Mouse (Mus musculus) liver, embryonic 13.5 days (tissue): Measurements from ENCODE around the gene Adgrb2. TPM values are rescaled to one million over a fixed set of nuclear protein-coding genes. Genes with fewer than 3 reads are reported as not detected.

Experiments
- ATAC-seq: fragments of 200-750 bp; cut with Nextera tagmentation; 2 replicates; pipeline ENCODE4 v1.8.0; 2017; ENCODE audit warnings: low read depth, mild to moderate bottlenecking, moderate number of reproducible peaks, moderate library complexity
- DNase-seq: peaks from one replicate; pipeline ENCODE4 v3.0.0; 2022
- H3K27ac ChIP-seq: fragments of 300-500 bp; sonication (generic); 2 replicates; pipeline ENCODE4 v1.5.1; 2015; ENCODE audit warnings: moderate library complexity, mild to moderate bottlenecking, inconsistent platforms
- H3K27me3 ChIP-seq: fragments of 300-500 bp; sonication (generic); 2 replicates; pipeline ENCODE4 v1.6.1; 2015; ENCODE audit warnings: mild to moderate bottlenecking, inconsistent platforms
- H3K36me3 ChIP-seq: fragments of 300-500 bp; sonication (generic); 2 replicates; pipeline ENCODE4 v1.6.1; 2015; ENCODE audit warnings: mild to moderate bottlenecking, inconsistent platforms
- H3K4me1 ChIP-seq: fragments of 300-500 bp; sonication (generic); replicated peaks from 2 replicates; pipeline ENCODE4 v1.6.1; 2015; ENCODE audit warnings: inconsistent platforms
- H3K4me2 ChIP-seq: fragments of 300-500 bp; sonication (generic); 2 replicates; pipeline ENCODE4 v1.6.1; 2015; ENCODE audit warnings: inconsistent platforms, mild to moderate bottlenecking, moderate library complexity
- H3K4me3 ChIP-seq: fragments of 300-500 bp; sonication (generic); replicated peaks from 2 replicates; pipeline ENCODE4 v1.5.1; 2015; ENCODE audit warnings: mild to moderate bottlenecking, inconsistent platforms
- H3K9ac ChIP-seq: fragments of 300-500 bp; sonication (generic); 2 replicates; pipeline ENCODE4 v1.6.1; 2015; ENCODE audit warnings: mild to moderate bottlenecking, inconsistent platforms
- H3K9me3 ChIP-seq: fragments of 300-500 bp; sonication (generic); replicated peaks from 2 replicates; pipeline ENCODE4 v1.6.1; 2016; ENCODE audit warnings: inconsistent platforms
- WGBS: fragments of 180-500 bp; shearing (Covaris S2); methylation state at CpG from one replicate; pipeline ENCODE4 v1.1.7; 2015; ENCODE audit not compliant: insufficient replicate concordance; 5-methylcytosine and 5-hydroxymethylcytosine counted together
- polyA plus RNA-seq: library from polyadenylated mRNA; unstranded; fragments of >200 nt; fragmentation: Nextera tagmentation; extraction: Ambion mirVana; gene quantifications from 2 replicates; pipeline ENCODE4 v1.2.1, GENCODE M21; 2015

Adgrb2 gene
- polyA plus RNA-seq, 1 experiment from 2014 or later, result 0.03 TPM

DNA sequence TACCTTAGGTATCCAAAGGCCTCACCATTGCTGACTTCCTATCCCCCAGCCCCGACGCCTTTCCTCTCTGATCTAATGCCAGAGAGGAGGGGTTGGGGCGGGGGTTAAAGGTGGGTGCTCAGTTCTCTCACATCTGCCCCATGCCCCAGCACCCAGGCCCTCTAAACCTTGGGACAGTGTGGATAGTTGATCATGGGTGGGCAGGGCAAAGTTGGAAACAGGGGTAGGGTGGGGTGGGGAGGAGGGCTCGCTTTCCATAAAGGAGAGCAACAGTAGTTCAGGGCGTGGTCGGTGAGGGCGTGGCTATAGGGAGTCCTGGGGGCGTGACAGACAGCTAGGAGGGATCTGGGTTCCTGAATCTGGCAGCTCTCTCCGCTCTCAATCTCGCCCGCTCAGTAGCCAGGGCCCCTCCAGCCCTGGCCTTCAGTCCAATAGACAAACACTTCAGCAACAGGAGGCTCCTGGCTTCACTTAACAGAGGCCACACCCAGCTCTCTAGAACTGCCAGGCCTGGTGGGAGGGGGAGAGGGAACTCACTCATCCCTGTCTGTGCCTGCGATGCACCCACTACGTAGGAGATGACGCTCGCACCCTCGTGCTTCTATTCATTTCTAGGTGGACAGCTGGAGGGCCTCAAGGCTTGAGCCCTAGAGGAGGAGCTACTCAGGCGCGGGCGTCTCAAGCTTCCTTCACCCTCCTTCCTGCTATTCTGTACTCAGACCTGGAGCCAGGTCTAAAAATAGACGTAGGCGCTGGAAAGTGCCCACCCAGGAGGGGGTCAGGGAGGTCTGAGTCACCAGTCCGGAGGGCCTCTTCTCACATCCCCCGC, 52.1 kb downstream of the Adgrb2 start:
- Histone ChIP-seq H3K9ac (no peak overlapping the region), H3K4me1 (no peaks in the 10 kb centered on the region), H3K36me3 (no peaks in the 10 kb centered on the region), H3K4me3 (no peak overlapping the region), H3K27ac (no peak overlapping the region), H3K27me3 (peaks cover 62% of the 10 kb centered on the region), H3K4me2 (no peak overlapping the region), H3K9me3 (no peaks in the 10 kb centered on the region)
- ATAC-seq (0 out of 2 replicates have a peak, but pooled peaks have one; percentile 18), DNase-seq (no peak)
- WGBS, result 10% methylated on average over 23 of the region's 23 CpGs

DNA sequence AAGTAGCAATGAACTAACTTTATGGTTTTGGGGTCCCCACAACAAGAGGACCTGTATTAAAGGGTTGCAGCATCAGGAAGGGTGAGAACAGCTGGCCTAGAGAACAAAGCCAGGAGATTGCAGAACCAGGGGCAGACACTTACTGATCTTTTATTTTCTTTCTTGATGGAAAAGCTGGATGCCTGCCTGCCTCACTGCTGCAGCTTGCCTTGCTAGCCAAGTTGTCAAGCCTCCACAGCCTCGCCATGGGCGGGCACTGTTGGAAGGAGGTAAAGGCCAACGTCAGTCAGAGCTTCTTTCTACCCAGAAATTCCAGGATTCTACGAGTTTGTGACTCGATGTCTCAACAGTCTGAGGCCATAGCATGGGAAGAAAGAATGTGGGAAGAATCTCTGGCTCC, 54.7 kb downstream of the Adgrb2 start:
- WGBS, result 38% methylated on average over 5 of the region's 5 CpGs
- ATAC-seq, result no peak
- peaks cover 44% of the 10 kb centered on the region for H3K27me3 ChIP-seq

DNA sequence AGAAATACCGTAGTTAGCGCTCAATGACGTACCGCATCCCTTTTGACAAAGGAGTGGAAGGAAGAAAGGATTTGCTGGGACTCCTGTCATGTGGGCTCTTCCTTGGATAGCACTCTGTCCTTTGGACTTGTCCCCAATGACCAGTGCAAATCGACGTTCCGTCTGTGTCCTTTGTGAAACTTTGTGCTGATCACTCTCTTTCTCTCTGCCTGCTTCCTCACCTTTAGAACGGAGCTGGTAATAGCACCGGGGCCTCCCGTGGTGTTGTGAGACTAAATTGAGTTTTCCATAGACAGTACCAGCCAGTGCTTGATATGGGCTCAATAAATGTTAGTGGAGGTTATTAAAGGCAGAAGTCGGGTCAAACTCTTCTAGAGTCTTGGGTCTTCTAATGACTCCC, 56.4 kb downstream of the Adgrb2 start:
- Histone ChIP-seq H3K4me2 (no peak overlapping the region), H3K4me1 (no peaks in the 10 kb centered on the region), H3K27me3 (peaks cover 38% of the 10 kb centered on the region), H3K4me3 (no peak overlapping the region), H3K9ac (no peak overlapping the region), H3K36me3 (no peaks in the 10 kb centered on the region), H3K27ac (no peak overlapping the region), H3K9me3 (no peaks in the 10 kb centered on the region)
- DNase-seq (no peak), ATAC-seq (no peak)
- 67% methylated on average over 11 of the region's 11 CpGs for WGBS

More for the DNA sequence above, 54.7 kb downstream of the Adgrb2 start:
- DNase-seq, result no peak
- no peak overlapping the region for H3K4me2 ChIP-seq
- H3K27ac ChIP-seq, result no peak overlapping the region
- no peak overlapping the region for H3K4me3 ChIP-seq
- H3K9me3 ChIP-seq, result no peaks in the 10 kb centered on the region
- no peak overlapping the region for H3K9ac ChIP-seq
- H3K4me1 ChIP-seq, result no peaks in the 10 kb centered on the region
- no peaks in the 10 kb centered on the region for H3K36me3 ChIP-seq

DNA sequence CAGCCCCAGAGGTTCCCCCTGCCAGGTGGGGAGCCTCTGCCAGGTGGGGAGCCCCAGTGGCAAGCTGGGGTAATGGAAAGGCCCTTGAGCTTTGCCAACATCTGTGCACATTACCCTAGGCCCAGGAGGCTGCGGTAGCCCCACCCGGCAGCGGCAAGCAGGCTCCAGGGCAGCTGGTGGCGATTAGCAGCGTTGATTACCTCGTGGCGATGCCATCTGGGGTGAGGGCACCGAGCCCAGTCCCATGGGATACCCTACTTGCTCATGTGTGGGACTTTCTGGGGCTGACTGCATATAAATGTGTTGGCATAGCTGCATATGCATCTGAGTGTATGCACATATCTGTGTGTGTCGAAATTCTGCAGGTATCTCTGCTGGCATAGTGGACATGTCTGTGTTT, 59.5 kb downstream of the Adgrb2 start:
- peaks cover 40% of the 10 kb centered on the region for H3K27me3 ChIP-seq
- H3K9ac ChIP-seq, result no peak overlapping the region
- H3K4me2 ChIP-seq, result no peak overlapping the region
- no peaks in the 10 kb centered on the region for H3K4me1 ChIP-seq
- no peaks in the 10 kb centered on the region for H3K36me3 ChIP-seq
- ATAC-seq (no peak), DNase-seq (no peak)
- H3K27ac ChIP-seq, result no peak overlapping the region
- 75% methylated on average over 9 of the region's 9 CpGs for WGBS
- H3K9me3 ChIP-seq, result no peaks in the 10 kb centered on the region
- no peak overlapping the region for H3K4me3 ChIP-seq

DNA sequence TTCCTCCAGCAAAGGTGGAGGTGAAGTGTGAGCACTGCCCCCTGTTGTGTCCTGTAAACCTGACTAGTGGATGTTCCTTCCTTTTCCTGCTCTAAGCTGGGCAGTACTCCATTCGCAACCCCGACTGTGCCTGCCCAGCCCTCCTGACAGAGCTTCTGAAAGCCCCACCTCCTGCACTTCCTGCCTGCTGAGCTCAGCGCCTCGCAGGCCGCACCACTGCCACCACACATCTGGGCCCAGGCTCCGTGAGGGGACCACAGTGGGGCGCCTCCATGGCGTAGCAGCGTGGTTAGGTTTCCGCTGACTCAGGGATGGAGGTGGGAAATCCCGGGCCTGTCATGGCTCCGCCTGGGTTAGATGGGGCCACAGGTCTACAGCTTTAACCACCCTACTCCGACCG, 60.9 kb downstream of the Adgrb2 start:
- Histone ChIP-seq H3K9me3 (no peaks in the 10 kb centered on the region), H3K9ac (no peak overlapping the region), H3K4me3 (no peak overlapping the region), H3K4me1 (no peaks in the 10 kb centered on the region), H3K27ac (no peak overlapping the region), H3K36me3 (no peaks in the 10 kb centered on the region), H3K27me3 (peaks cover 41% of the 10 kb centered on the region), H3K4me2 (no peak overlapping the region)
- peak; percentile 26; the same call in 1 of the 2 replicates for ATAC-seq
- WGBS, result 9% methylated on average over 14 of the region's 14 CpGs
- no peak for DNase-seq

DNA sequence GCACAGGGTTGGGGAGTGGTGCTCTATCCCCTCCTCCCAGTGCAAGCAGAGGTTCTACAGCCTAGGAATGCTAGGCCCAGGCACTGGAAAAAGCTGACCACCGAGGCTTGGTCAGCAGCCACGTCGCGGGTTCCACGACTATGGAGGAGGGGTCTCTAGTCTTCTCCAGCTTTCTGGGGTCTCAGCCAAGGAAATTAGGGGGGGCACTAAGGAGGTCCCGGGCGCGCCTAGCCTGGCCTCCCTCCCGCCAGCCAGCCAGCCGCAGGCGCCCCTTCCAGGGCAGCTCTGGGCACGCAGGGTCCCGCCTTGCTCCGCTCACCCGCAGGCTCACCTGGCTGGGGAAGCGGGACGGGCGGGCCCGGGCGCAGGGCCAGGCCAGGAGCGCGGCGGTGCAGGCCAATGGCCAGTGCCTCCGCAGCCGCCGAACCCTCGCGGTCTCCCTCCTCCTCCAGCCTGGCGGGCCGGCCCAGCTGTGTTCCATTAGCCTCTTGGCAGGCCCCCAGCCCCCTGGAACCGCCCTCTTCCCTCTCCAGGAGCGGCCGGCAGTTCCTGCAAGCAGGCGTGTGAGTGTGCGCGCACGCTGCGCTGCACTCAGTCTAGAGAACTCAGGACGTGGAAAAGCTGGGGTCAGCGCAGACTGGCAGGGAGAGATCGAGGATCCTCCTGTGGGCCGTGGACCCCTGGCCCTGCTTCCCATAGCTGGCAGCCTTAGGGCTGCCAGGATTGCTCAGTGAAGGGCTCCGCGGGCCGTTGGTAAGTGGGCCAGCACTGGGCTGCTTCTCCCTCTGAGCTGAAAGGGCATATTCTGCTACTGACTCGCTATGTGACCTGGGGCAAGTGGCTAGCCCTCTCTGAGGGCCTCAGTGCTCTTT, 62.9 kb downstream of the Adgrb2 start, which contains the start of gene Col16a1:
Col16a1 (plus strand) TSS at position 510 of the 872 bp plus-strand sequence.
- Histone ChIP-seq H3K9ac (0 out of 2 replicates have a peak within 1 kb of the TSS, but pooled peaks have one; percentile 36), H3K4me1 (no peaks in the 10 kb centered on the region), H3K4me2 (peak within 1 kb of the TSS; percentile 38), H3K4me3 (peak within 1 kb of the TSS; percentile 25), H3K27me3 (peaks cover 41% of the 10 kb centered on the region), H3K27ac (no peak within 1 kb of the TSS; the same call in 1 of the 2 replicates), H3K9me3 (no peaks in the 10 kb centered on the region), H3K36me3 (no peaks in the 10 kb centered on the region)
- DNase-seq (no peak), ATAC-seq (peak; percentile 23; the same call in 1 of the 2 replicates)
- 6% methylated on average over 46 of the region's 46 CpGs for WGBS

DNA sequence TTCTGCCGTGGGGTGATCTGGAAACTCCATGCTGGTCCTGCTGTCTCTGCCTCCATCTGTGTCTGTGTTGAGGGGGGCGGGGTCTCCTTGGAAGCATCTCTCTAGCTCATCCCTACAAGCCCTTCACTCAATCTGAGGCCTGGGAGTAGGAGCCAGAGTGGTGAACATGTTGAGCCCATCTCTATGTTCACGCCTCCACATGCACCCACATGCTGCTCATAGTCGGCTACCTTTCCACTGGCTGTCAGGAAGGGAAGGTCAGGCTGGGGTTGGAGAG, 63.5 kb downstream of the Adgrb2 start:
- peaks cover 41% of the 10 kb centered on the region for H3K27me3 ChIP-seq
- DNase-seq (no peak), ATAC-seq (no peak)
- no peaks in the 10 kb centered on the region for H3K9me3 ChIP-seq
- H3K4me1 ChIP-seq, result no peaks in the 10 kb centered on the region
- no peaks in the 10 kb centered on the region for H3K36me3 ChIP-seq
- H3K4me3 ChIP-seq, result peak overlapping the region; percentile 25
- H3K9ac ChIP-seq, result 0 out of 2 replicates have a peak overlapping the region, but pooled peaks have one; percentile 36
- no peak overlapping the region for H3K27ac ChIP-seq
- WGBS, result 40% methylated on average over 4 of the region's 4 CpGs
- peak overlapping the region; percentile 38; the same call in 1 of the 2 replicates for H3K4me2 ChIP-seq

DNA sequence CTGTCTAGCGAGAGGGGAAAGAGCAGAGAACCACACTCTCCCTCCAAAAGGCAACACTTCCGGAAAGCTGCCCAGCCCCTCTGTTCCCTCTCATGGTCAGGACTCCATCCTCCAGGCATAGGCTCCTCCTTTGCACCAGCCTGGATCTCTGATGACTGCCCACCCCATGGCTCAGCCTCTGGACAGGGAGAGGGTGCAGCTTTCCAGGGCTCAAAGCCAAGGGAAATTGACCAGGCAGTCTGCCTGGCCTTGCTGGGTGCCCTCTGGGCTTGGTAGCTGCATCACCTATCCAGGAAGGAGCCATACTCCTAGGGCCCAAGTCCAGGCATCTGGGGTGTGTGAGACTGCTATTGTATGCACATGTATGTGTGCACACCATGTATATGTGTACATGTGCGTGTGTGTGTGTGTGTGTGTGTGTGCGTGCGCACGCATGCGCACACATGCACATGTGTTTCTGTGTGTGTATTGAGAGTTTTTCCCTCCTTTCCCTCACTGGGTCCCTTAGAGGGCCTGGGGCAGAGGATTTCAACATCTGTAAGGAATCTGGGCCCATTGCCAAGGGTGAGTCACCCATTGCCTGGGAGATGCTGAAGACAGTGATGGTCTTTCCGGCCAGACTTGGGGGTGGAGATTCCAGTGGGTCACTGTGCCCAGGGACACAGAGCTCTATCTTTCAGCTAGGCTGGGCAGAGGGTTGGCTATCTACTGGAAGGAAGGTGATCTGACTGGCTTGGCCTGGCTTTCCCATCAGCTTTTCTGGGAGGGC, 65.6 kb downstream of the Adgrb2 start:
- H3K27ac ChIP-seq, result no peak overlapping the region
- no peak for ATAC-seq
- WGBS, result 72% methylated on average over 8 of the region's 8 CpGs
- no peaks in the 10 kb centered on the region for H3K36me3 ChIP-seq
- H3K9ac ChIP-seq, result no peak overlapping the region
- no peak for DNase-seq
- no peak overlapping the region for H3K4me3 ChIP-seq
- H3K27me3 ChIP-seq, result peaks cover 41% of the 10 kb centered on the region
- H3K4me2 ChIP-seq, result no peak overlapping the region
- no peaks in the 10 kb centered on the region for H3K9me3 ChIP-seq
- no peaks in the 10 kb centered on the region for H3K4me1 ChIP-seq

DNA sequence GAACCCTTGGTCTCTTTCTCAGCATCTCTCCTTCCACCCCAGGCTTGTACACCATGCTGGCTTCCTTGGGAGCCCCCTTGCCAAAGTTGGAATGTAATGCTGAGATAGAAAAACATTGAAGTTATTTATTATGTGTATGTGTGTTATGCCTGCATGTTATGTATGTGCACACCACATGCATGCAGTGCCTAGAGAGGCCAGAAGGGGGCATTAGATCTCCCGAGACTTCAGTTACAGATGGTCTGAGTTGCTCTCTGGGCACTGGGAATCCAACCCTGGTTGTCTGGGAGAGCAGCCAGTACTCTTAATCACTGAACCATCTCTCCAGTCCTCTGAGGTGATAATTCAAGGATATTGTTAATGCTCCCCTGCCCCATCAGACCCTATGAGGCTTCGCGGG, 67.6 kb downstream of the Adgrb2 start:
- Histone ChIP-seq H3K4me1 (no peaks in the 10 kb centered on the region), H3K9ac (no peak overlapping the region), H3K36me3 (no peaks in the 10 kb centered on the region), H3K4me2 (no peak overlapping the region), H3K27ac (no peak overlapping the region), H3K9me3 (no peaks in the 10 kb centered on the region), H3K4me3 (no peak overlapping the region), H3K27me3 (peaks cover 24% of the 10 kb centered on the region)
- DNase-seq (no peak), ATAC-seq (no peak)
- whole genome bisulfite sequencing, result 79% methylated on average over 3 of the region's 3 CpGs

DNA sequence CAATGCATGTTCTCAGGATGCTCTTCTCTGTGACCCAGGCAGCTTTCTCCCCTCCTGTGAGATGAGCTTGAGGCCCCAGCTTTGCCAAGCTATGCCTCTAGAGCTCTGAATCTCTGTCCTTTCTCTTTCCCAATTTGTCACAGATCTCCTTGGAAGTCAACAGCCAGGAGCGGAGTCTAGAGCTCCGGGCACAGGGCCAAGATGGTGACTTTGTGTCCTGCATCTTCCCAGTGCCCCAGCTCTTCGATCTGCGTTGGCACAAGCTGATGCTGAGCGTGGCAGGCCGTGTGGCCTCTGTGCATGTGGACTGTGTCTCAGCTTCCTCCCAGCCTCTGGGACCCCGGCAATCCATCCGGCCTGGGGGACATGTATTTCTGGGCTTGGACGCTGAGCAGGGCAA, 68.4 kb downstream of the Adgrb2 start:
- 75% methylated on average over 9 of the region's 9 CpGs for WGBS
- no peaks in the 10 kb centered on the region for H3K9me3 ChIP-seq
- ATAC-seq, result no peak
- H3K4me1 ChIP-seq, result no peaks in the 10 kb centered on the region
- H3K4me3 ChIP-seq, result no peak overlapping the region
- H3K9ac ChIP-seq, result no peak overlapping the region
- no peak overlapping the region for H3K4me2 ChIP-seq
- no peak for DNase-seq
- peaks cover 15% of the 10 kb centered on the region for H3K27me3 ChIP-seq
- no peak overlapping the region for H3K27ac ChIP-seq
- H3K36me3 ChIP-seq, result no peaks in the 10 kb centered on the region

DNA sequence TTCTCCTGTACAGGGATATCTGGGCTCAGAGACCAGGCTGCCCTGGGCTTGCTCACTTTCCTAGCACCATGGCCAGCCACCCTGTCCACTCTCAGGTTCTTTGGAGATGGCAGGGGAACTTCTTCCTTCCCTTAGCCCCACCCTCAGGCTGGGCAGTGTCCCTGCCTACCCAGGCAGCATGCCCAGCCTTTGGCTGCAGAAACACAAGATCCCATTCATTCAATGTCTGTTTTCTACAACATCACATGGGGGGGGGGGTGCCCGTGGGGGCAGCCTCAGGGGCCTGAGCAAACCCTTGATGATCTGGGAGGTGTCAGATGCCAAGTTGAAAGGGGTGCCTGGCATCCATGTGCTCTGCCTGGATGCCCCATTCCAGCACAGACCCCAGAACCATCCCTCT, 70.1 kb downstream of the Adgrb2 start:
- Histone ChIP-seq H3K9ac (no peak overlapping the region), H3K27ac (no peak overlapping the region), H3K4me2 (no peak overlapping the region), H3K9me3 (no peaks in the 10 kb centered on the region), H3K4me1 (no peaks in the 10 kb centered on the region), H3K36me3 (no peaks in the 10 kb centered on the region), H3K27me3 (no peaks in the 10 kb centered on the region), H3K4me3 (no peak overlapping the region)
- WGBS, result 25% methylated on average over 1 of the region's 1 CpGs
- DNase-seq (no peak), ATAC-seq (no peak)
